Mouse (Mus musculus) adrenal gland, postnatal 25 days (tissue): ENCODE data around the gene Gpatch4. TPM values are rescaled to one million over a fixed set of nuclear protein-coding genes. Genes with fewer than 3 reads are reported as not detected.

Source experiments
- DNase-seq: peaks from one replicate; pipeline ENCODE4 v3.0.0; 2021; ENCODE audit warnings: mixed read lengths
- long read RNA-seq: library from polyadenylated mRNA; stranded (forward); transcript quantifications from one replicate; pipeline ENCODE4 v2.0.0, GENCODE M21; 2021
- total RNA-seq: library from RNA; stranded (reverse); gene quantifications from 2 replicates; pipeline ENCODE4 v1.2.3, GENCODE M21; 2021

The Gpatch4 gene
- total RNA-seq, result 14.1 and 23.4 TPM in 2 replicates
- long read RNA-seq, transcript Gpatch4-201 (8 exons, 1,630 nt), result major isoform, 14 of 17 reads
- long read RNA-seq, partial matches to known transcripts, result 1 of 17 reads
- long read RNA-seq, other reads (novel, unspliced or antisense), result 2 of 17 reads

DNA sequence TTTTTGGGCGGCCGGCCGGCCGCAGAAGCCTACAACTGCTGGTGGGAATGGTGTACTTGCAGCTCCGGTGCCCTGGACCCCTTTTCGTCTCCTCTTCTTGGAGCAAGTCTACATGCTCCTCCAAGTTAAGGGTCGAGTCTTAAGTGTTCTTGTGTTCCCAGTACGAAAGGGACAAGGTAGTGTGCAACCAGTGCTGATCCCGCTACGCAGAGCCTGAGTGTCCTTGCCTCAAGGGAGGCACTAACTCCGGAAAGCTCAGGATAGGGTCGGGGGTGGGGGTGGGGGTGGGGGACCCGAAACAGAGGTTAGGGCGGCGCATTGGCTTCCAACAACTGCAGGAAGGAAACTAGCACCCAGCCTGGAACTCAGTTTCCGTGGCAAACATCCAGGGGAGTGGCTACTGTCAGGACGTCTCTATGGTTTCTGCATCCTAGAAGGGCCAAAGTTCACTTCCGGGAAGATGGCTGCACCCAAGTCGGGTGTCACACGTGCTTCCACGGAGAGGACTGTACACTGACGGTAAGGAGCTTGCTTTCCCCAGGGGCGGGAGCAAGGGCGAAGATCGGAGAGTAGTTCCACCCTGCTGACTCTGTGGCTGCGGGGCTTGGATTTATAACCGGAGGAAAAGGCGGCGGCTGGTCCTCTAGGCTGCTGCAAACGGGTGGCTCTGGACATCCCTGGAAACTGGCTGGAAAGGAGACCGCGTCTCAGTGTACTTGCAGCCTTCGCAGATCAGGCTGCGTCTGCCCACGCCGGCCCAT, at the start of gene Gpatch4:
TSS of gene Gpatch4 (plus strand) at position 448 of the 761 bp plus-strand sequence.
- peak; percentile 76 for DNase-seq

DNA sequence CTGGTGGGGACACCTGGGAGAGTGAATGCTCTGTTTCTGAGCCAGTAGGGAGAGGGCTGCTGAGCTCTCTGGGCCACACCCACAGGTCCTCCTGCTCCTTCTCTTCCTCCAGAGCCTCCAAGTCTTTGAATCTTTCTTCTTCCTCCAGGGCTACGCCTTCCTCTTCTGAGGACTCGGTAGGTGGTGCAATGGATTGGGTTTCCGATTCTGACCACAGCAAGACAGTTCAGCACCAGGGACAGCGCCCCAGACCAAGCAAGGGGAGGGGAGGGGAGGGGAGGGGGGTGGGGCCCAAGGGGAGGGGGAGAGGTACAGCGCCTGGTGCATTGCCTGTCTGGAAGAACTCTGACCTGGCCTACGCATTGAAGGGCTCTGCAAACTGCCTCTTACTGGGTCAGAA, 49.5 kb upstream of the Gpatch4 start:
- DNase-seq, result peak; percentile 56

DNA sequence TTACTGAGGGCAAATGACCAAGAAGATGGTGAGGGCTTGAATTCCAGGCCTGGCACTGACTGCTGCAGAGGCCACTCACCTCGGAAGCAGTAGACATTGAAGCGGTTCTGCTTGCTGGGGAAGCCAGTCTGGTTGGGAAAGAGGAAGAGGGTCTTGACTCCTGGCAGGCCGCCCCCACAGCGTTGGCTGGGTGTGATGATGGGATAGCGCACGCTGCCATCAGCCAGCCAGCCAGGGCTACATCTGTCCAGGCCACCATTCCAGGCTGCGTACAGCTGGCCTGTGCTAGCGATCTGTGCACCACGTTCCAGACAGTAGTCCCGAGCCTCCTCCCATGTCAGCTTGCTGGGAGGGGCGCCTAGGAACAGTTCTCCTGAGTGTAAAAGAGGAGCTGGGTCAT, 47.6 kb upstream of the Gpatch4 start:
- DNase-seq, result no peak

DNA sequence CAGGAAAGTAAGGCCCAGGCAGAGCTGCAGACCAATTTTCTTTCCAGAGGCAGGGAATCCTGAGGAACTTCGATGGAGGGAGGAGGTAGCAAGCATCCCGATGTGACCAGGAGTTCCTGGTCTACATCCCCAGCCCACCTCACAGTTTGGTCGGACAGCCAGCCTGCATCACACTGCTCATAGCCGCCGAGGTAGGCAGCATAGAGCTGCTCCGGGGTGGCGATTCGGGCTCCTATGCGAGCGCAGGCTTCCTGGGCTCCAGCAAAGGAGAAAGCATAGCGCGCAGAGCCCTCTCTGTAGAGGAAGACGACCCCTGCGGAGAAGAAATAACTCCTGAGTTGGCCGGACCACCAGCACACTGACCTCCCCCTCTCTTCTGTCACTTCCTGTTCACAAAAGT, 46.5 kb upstream of the Gpatch4 start:
- no peak for DNase-seq

DNA sequence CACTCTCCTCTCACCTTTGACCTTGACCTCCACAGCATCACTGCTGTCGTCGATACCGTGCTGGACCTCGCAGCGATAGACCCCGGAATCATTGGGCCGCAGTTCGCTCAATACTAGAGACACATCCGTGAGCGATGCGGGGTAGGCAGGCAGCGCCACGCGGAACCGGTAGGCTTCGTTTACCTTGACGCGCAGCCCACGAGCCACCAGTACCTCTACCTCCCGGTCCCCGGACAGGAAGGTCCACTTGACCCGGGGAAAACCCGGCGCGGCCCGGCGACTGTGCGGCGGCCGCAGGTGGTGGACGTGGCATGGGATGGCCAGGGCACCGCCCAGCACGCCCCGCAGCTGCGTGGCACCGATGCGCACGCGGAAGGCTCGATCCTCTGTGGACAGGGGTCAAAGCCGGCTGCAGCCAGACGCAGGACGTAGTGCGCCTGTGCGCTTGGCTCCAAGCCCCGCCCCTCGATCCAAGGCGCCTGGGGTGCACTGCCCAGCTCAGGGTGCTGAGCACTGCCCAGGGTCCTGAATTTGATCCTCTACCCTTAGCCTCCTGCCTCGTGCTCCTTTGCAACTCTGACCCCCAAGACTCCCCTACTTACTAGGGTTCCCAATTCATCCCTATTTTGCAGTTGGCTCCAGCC, 45.8 kb upstream of the Gpatch4 start:
- DNase-seq, result peak; percentile 57

DNA sequence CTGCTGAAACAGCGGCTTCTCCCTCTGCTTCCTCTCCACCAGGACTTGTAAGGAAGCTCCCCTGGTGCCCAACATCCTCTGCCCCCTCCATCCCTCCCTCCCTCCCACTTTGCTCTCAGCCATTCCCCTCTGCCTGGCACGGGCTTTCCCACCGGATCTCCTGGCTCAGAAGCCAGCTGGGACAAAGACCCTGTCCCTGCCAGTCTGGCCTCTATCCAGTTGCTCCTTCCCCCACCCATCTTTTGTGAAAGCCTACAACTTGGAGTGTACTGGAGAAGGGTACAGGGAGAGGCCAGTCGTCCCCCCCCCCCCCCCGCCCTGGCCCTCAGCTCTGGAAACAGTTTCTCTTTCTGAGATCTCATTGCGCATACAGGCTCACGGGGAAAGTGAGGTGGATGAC, 44.2 kb upstream of the Gpatch4 start:
- no peak for DNase-seq

DNA sequence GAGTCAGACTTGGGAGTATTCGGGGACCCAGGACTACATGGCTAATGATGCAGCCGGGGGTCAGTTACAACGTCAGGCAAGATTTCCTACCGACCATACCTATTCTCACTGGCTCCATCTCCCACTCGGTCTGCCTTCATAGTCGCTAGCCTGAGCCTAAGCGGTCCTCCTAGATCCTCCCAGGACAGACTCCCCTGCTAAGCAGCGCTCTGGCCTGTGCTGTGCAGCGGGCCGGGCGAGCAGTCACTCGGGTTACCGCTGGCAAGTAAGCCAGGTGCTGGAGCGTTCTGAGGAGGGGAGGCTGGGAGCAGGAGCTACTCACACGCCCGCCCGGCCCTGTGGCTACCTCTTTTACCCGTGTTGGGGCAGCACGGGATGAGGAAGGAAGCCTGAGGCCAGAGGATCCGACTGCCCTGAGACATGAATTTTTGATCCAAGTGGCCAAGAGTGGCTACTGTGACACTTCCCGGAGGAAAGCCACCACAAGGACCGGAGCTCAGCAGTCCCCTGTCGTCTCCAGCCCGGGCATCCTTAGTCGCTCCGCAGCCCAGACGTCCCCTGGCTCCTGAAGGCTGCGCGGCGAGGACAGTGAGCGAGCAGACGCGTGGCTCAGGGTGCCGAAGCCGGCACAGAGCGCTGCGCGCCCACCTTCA, 43.5 kb upstream of the Gpatch4 start:
- DNase-seq, result peak; percentile 30

DNA sequence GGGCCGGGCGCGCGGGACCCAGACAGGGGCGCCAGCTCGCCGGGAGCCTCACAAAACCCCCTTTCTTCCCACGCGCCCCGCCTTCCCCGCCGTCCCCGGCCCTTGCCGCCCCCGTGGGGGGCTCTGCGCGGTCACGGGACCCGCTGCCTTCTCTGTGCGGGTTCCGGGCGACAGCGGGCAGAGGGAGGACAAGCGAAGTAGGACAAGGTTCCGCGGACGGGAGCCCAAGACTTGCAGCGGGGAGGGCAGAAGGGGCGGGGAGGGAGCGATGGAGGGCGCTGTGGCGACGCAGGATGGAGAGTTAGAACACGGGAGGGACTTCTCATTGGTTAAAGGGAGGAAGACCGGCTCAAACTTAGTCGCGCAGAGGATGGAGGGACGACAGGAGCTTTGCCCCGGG, 42.7 kb upstream of the Gpatch4 start, which contains the start of gene Bcan:
TSS of gene Bcan (minus strand) at position 50 of the 400 bp plus-strand sequence.
- peak; percentile 64 for DNase-seq

DNA sequence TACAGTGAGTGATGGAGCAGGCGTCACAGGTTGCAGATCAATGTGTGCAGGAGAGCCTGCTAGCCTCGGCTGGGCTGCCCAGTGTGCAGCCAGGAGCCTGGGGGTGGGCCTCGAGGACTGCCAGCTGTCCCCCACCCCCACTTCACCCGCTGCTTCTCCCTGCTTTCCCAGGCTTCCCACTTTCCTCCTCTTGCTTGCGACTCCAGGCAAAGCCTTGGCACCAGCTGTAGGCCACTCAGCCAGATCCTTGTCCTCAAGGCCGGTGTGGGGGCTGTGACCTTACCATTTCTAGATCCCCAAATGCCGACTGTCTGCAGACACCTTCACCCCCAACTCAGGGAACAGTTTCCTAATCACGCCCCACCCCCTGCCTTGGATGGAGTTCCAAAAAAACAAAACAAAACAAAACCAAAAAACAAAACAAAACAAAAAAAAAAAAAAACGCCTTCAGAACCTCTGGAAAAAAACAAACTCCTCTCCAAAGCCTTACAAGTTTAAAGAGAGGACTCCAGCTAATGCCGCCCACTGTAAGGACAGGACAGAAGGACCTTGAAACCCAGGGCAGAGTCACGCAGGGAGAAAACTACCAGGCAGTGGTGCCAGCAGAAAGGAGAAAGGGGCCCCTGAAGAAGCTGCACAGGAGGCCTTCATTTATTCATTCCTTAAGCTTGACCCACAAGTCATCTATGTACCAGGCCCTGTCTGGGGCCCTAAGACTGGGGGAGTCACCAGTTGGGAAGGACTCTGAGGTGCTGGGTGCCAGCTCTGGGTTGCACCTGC, 41.9 kb upstream of the Gpatch4 start:
- peak; percentile 56 for DNase-seq

DNA sequence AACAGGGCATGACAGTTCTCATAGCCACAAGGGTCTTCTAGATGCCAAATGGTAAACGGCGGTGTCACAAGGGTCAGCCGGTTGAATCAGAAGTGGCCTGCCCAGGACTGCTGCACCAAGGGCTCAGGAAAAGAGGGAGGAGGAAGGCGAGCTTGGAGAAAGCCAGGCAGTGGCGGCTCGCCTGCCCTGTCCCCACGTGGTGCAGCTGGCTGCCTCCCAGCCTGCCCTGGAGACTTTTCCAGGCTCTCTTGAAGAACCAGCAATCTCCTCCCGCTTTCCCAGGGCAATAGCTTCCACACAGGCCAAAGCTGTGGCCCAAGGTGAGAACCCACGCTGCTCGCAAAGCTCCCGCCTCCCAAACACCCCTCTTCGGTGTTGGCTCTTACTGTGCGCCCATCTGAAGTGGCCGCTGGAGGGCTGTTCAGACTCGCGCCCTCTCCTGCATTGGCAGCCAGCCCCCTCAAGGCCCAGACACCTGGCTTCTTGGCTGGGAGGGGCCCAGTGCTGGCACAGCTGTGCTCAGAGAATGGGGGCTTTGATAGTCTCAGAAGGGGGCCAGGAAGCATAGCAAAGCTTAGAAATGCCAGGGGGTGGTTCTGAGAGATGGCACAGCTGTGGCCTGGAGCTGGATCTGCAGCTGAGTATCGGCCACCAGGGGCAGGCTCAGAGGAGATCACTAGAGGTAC, 40.5 kb upstream of the Gpatch4 start:
- DNase-seq, result peak; percentile 66

DNA sequence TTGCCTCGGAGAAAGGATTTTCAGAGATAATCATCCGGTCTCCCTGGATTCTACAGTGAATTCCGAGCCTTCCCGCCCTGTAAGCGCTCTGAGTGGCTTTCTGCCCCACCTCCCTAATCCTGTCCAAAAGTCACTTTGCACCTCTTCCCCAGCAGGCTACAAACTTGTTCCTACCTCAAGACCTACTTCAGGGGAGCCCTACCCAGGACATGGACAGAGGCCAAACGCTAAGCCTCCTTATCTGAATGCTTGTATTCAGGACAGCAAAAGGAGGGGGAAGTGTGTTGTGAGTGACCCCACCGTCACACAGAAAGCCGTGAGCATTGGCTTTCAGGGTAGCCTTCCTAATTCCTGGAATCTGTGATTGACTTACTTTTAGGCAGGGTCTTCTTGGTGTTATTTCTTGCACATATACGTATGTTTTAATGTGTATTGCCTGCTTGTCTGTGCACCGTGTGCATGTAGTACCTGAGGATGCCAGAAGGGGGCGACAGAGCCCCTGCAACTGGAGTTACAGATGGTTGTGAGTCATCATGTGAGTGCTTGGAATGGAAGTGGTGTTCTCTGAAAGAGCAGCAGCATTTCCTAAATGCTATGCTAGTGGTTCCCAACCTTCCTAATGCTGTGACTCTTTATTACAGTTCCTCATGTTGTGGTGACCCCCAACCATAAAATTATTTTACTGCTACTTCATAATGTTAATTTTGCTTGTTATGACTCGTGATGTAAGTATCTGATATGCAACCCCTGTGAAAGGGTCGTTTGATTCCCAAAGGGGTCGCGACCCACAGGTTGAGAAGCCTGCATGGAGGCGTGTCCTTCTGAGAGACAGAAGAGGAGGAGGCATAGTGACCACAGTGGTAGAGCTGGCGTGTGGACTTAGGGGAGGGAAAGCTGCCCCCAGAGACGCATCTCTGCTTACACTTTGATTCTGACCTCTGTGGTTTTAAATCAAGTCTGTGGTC, 36.8 kb upstream of the Gpatch4 start:
- no peak for DNase-seq

DNA sequence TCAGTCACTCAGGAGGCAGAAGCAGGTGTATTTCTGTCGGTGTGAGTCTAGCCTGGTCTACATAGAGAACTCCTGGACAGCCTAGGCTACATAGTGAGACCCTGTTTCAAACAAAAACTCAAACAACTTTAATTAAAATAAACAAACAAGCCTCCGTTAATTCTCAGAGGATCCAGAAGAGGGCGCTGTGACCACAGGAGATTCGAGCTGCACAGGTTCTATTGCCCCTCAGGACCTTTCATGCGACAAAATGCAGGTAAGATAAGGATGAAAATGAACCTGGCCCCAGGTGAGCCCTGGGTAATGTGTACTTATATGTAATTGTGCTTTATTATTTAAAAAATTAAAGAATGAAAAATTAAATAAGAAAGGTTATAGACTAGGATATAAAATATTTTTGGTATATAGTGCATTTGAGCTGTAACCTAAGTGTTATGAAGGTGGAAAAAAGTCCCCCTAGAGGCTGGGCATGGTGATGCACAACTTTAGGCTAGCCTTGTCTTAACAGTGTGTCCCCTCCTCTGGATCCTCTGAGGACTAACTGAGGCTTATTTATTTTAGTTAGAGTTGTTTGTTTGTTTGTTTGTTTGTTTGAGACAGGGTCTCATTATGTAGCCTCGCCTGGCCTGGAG, 32.2 kb upstream of the Gpatch4 start:
- no peak for DNase-seq

DNA sequence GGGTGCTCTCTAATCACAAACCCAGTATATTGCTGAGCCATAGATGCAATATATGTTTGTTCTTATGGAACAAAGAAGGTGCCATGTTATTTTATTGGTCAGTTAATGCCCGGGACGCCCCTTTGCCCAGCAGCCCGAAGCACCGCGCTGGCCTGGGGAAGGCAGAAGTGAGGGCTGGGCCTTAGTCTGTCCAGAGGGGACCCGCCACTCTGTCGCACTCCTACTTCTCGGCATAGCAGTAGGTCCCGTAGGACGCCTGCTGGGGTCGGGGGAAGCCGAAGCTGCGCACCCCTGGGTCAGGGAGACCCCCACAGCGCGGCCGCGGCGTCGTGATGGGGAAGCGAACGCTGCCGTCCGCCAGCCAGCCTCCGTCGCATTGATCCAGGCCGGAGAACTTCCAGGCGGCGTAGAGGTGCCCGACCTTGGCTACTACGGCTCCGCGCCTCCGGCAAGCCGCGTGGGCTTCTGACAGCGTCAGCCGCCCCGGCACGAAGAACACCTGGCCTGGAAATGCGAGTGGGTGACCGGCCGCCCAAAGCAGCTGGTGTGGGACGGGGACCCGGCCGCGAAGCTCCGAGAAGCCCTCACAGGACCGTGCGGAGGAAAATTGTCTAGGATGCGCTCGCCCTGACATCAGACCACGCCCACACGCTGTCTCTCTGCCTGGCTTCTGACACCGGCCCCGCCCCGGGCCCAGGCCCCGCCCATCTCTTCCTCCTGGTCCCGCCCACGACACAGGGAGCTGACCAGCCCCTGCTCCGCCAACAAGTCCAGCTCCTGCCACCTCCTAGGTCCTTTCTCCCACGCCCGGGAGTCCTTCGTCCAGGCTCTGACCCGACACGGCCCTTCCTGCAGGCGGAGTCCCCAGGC, 20.4 kb upstream of the Gpatch4 start:
- DNase-seq, result peak; percentile 94

DNA sequence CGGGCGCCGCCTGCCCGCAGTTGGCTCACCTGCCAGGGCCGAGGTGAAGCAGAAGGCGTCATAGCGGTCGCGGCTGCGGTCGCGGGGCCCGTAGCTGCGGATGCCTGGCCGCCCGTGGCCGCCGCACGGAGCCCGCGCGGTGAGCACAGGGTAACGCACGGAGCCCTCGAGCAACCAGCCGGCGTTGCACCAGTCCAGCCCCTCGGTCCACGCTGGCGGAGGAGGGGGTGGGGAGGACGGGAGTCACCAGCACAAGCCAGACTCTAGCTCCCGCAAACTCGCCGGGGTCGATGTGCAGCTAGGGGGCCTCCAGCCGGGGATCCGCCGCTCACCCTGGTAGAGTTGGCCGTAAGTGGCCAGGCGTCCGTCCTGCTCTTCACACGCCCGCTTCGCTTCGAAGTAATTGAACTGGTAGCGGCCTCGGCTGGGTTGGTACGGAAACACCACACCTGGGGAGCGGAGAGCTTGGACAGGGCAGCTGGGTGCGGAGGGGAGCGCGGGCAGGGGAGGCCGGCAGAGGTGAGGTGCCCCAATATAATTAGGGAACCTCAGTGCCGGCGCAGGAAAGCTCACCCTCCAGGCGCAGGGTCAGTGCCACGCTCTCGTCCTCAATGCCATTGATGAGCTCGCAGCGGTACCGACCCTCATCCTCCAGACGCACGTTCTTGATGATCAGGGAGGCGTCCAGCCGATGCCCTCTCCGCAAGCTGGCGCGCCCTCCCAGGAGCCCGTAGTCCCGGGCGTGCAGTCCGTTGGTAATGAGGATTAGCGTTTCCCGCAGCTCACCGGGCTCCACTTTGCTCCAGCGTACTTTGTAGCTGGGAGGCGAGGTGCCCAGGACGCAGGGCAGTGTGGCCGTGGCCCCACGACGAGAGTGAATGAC, 19.5 kb upstream of the Gpatch4 start:
- DNase-seq, result no peak

DNA sequence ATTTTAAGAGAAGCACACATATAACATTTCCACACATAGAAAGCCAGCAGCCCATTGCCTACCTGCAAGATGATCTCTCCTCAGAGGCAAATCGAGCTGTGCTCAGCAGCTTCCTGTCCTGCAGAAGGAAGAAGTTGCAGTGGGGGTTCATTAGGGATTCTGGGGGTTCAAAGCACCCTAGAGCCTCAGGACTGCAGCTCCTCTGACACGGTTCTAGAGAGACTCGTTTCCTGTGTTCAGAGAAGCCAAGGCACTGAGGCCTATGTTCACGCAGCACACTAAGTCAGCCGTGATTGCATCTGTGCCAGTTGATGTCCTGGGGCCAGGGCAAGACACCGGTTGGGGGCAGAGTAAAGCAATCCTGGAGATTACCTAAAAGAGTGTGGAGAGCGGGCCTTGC, 16.1 kb upstream of the Gpatch4 start:
- no peak for DNase-seq

DNA sequence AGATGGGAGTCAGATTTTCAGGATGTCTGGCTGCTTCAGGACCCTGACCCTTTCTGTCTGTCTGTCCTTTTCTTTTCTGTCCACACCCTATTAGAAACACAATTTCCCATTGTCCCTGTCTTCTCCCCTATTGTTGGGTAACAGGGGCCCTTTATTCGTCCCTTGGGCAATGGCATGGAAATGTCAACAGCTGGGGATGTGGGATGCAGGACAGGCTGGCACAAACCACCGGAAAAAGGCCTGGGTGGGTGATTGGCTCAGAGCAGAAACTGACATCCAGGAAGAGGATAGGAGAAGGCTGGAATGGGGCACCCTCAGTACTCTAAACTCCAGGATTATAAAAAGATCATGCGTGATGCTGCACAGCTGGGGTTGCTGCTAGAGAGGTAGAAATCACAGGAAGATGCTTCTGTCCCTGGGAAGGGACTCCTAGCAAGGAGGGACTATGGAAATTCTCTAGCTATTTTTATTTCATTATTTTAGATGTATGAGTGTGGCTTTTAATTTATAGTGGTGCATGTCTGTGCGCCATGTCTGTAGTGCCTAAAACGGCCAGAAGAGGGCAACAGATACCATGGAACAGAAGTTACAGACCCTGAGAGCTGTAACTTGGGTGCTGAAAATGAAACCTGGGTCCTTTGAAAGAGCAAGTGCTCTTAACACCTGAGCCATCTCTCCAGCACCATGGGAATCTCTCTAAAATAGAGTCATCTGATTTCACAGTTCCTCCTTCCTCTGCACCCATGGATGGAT, 15.3 kb upstream of the Gpatch4 start, which contains the start of gene Hapln2:
TSS of gene Hapln2 (minus strand) at position 150 of the 753 bp plus-strand sequence.
- no peak for DNase-seq
